Mouse (Mus musculus) myocyte (in vitro differentiated cells): Measurements from ENCODE around the gene Abhd6. TPM values are rescaled to one million over a fixed set of nuclear protein-coding genes. Genes with fewer than 3 reads are reported as not detected.

Experiments used
- H3K27me3 ChIP-seq: one replicate; pipeline ENCODE4 v1.6.1; 2011; ENCODE audit not compliant: control insufficient read depth, insufficient read depth, insufficient read length
- H3K36me3 ChIP-seq: one replicate; pipeline ENCODE4 v1.6.1; 2011; ENCODE audit not compliant: control insufficient read depth, insufficient read depth
- H3K4me2 ChIP-seq: one replicate; pipeline ENCODE4 v1.6.1; 2011; ENCODE audit warnings: low read depth, control low read depth
- H3K4me3 ChIP-seq: one replicate; pipeline ENCODE4 v1.5.1; 2011; ENCODE audit warnings: mild to moderate bottlenecking, control low read depth, moderate library complexity
- H3K79me2 ChIP-seq: one replicate; pipeline ENCODE4 v1.6.1; 2011; ENCODE audit not compliant: control insufficient read depth, insufficient read depth
- H3ac ChIP-seq: one replicate; pipeline ENCODE4 v1.6.1; 2011; ENCODE audit not compliant: control insufficient read depth, insufficient read length
- CEBPB ChIP-seq: IDR thresholded peaks from 2 replicates; pipeline ENCODE4 v1.6.1; 2011; ENCODE audit warnings: mild to moderate bottlenecking, moderate library complexity; ENCODE audit not compliant: poor library complexity, insufficient read depth, severe bottlenecking
- E2F4 ChIP-seq: IDR thresholded peaks from one replicate; pipeline ENCODE4 v1.6.1; 2011; ENCODE audit warnings: mild to moderate bottlenecking, control low read depth, moderate library complexity; ENCODE audit not compliant: insufficient read depth
- MAX ChIP-seq: IDR thresholded peaks from one replicate; pipeline ENCODE4 v1.6.1; 2011; ENCODE audit warnings: low read depth, mild to moderate bottlenecking, control low read depth
- MYOD1 ChIP-seq, 3 experiments: IDR thresholded peaks; one replicate each; pipeline ENCODE4 v1.6.1; 2011; ENCODE audit warnings: control low read depth in 2 of 3, low read depth in 2 of 3, mild to moderate bottlenecking in 2 of 3, moderate library complexity in 1 of 3; ENCODE audit not compliant: insufficient read length in 2 of 3, control insufficient read depth in 1 of 3
- MYOG ChIP-seq, 3 experiments: IDR thresholded peaks; one replicate each; pipeline ENCODE4 v1.6.1; 2011; ENCODE audit warnings: control low read depth in 2 of 3, low read depth in 2 of 3, mild to moderate bottlenecking in 2 of 3; ENCODE audit not compliant: insufficient read length in 2 of 3, control insufficient read depth in 1 of 3, insufficient read depth in 1 of 3
- POLR2A ChIP-seq: IDR thresholded peaks from one replicate; pipeline ENCODE4 v1.6.1; 2011; ENCODE audit warnings: low read depth, mild to moderate bottlenecking, control low read depth, moderate library complexity; ENCODE audit not compliant: insufficient read length
- POLR2AphosphoS2 ChIP-seq: IDR thresholded peaks from one replicate; pipeline ENCODE4 v1.6.1; 2011; ENCODE audit warnings: low read depth, control low read depth; ENCODE audit not compliant: insufficient read length
- REST ChIP-seq: IDR thresholded peaks from one replicate; pipeline ENCODE4 v1.6.1; 2011; ENCODE audit warnings: mild to moderate bottlenecking, control low read depth, moderate library complexity; ENCODE audit not compliant: insufficient read depth, insufficient read length
- SRF ChIP-seq: IDR thresholded peaks from one replicate; pipeline ENCODE4 v1.6.1; 2011; ENCODE audit warnings: low read depth; ENCODE audit not compliant: control insufficient read depth, insufficient read length
- TCF12 ChIP-seq: IDR thresholded peaks from one replicate; pipeline ENCODE4 v1.6.1; 2011; ENCODE audit warnings: mild to moderate bottlenecking, control low read depth; ENCODE audit not compliant: poor library complexity, insufficient read depth, severe bottlenecking
- TCF3 ChIP-seq: IDR thresholded peaks from one replicate; pipeline ENCODE4 v1.6.1; 2011; ENCODE audit warnings: low read depth, control low read depth; ENCODE audit not compliant: insufficient read length
- USF1 ChIP-seq: IDR thresholded peaks from one replicate; pipeline ENCODE4 v1.6.1; 2011; ENCODE audit warnings: low read depth, mild to moderate bottlenecking, control low read depth, moderate library complexity
- polyA plus RNA-seq: library from polyadenylated mRNA; unstranded; fragments of >200 nt; fragmentation: generic; extraction: Trizol; gene quantifications from one replicate; pipeline ENCODE4 v1.2.1, GENCODE M21; 2012; ENCODE audit warnings: missing spikeins

The Abhd6 gene
- polyA plus RNA-seq, 1 experiment = 10.5 TPM

- Histone ChIP-seq H3K27me3 (no peaks in the 10 kb centered on the region), H3K4me3 (no peak overlapping the region), H3ac (no peak overlapping the region), H3K36me3 (no peaks in the 10 kb centered on the region), H3K79me2 (no peaks in the 10 kb centered on the region), H3K4me2 (no peak overlapping the region)
- no peak for TF ChIP-seq E2F4
- no peak for TF ChIP-seq TCF3
- TF ChIP-seq CEBPB = no peak
- TF ChIP-seq MYOD1 (IDR thresholded peaks at IDR 0.05; ENCODE audit: control insufficient read depth in 1 of 3, insufficient read length in 2 of 3, low read depth in 2 of 3) = no peak
- TF ChIP-seq SRF = no peak
- TF ChIP-seq MAX = no peak
- TF ChIP-seq POLR2AphosphoS2 = no peak
- no peak for TF ChIP-seq REST
- TF ChIP-seq MYOG (IDR thresholded peaks at IDR 0.05; ENCODE audit: control insufficient read depth in 1 of 3, insufficient read depth in 1 of 3, insufficient read length in 2 of 3, low read depth in 2 of 3) = no peak
- TF ChIP-seq USF1 = no peak
- TF ChIP-seq TCF12 = no peak
Observed at GRCm38 (mm10) chr14:7974643-7975042, 28.1 kb upstream of the Abhd6 start.

GRCm38 (mm10) chr14:7975177-7975576 lies 27.5 kb upstream of the Abhd6 start:
- H3K4me2 ChIP-seq = no peak overlapping the region
- H3K27me3 ChIP-seq = no peaks in the 10 kb centered on the region
- no peaks in the 10 kb centered on the region for H3K79me2 ChIP-seq
- H3K36me3 ChIP-seq = no peaks in the 10 kb centered on the region
- H3K4me3 ChIP-seq = no peak overlapping the region
- no peak for TF ChIP-seq TCF12
- no peak for TF ChIP-seq USF1
- no peak for TF ChIP-seq MAX
- no peak for TF ChIP-seq REST
- no peak for TF ChIP-seq TCF3
- no peak for TF ChIP-seq MYOG (IDR thresholded peaks at IDR 0.05; ENCODE audit: control insufficient read depth in 1 of 3, insufficient read depth in 1 of 3, insufficient read length in 2 of 3, low read depth in 2 of 3)
- TF ChIP-seq CEBPB = no peak
- no peak overlapping the region for H3ac ChIP-seq

GRCm38 (mm10) chr14:7977471-7977870 lies 25.2 kb upstream of the Abhd6 start:
- H3K36me3 ChIP-seq = no peaks in the 10 kb centered on the region
- no peak overlapping the region for H3K4me2 ChIP-seq
- H3K79me2 ChIP-seq = no peaks in the 10 kb centered on the region
- no peaks in the 10 kb centered on the region for H3K27me3 ChIP-seq
- TF ChIP-seq REST (no peak), USF1 (no peak), E2F4 (no peak), SRF (no peak), MAX (no peak), CEBPB (no peak), MYOD1 (IDR thresholded peaks at IDR 0.05; ENCODE audit: control insufficient read depth in 1 of 3, insufficient read length in 2 of 3, low read depth in 2 of 3) (no peak), POLR2AphosphoS2 (no peak), POLR2A (no peak), TCF3 (no peak)
- no peak overlapping the region for H3ac ChIP-seq
- no peak overlapping the region for H3K4me3 ChIP-seq

- H3K4me2 ChIP-seq = no peak overlapping the region
- H3K4me3 ChIP-seq = no peak overlapping the region
- no peak overlapping the region for H3ac ChIP-seq
- H3K27me3 ChIP-seq = no peaks in the 10 kb centered on the region
- H3K36me3 ChIP-seq = no peaks in the 10 kb centered on the region
- no peak for TF ChIP-seq MYOD1 (IDR thresholded peaks at IDR 0.05; ENCODE audit: control insufficient read depth in 1 of 3, insufficient read length in 2 of 3, low read depth in 2 of 3)
- TF ChIP-seq USF1 = no peak
- no peak for TF ChIP-seq TCF12
- TF ChIP-seq POLR2A = no peak
- TF ChIP-seq REST = no peak
- no peak for TF ChIP-seq E2F4
- no peak for TF ChIP-seq MAX
- no peak for TF ChIP-seq CEBPB
- no peak for TF ChIP-seq SRF
- no peak for TF ChIP-seq POLR2AphosphoS2
- TF ChIP-seq MYOG (IDR thresholded peaks at IDR 0.05; ENCODE audit: control insufficient read depth in 1 of 3, insufficient read depth in 1 of 3, insufficient read length in 2 of 3, low read depth in 2 of 3) = no peak
- TF ChIP-seq TCF3 = no peak
- no peaks in the 10 kb centered on the region for H3K79me2 ChIP-seq
Observed at GRCm38 (mm10) chr14:7978183-7978582, 24.5 kb upstream of the Abhd6 start.

- Histone ChIP-seq H3K27me3 (no peaks in the 10 kb centered on the region), H3K4me2 (no peak overlapping the region), H3K4me3 (no peak overlapping the region), H3K79me2 (no peaks in the 10 kb centered on the region), H3ac (no peak overlapping the region), H3K36me3 (no peaks in the 10 kb centered on the region)
- TF ChIP-seq TCF3 = no peak
- no peak for TF ChIP-seq TCF12
- no peak for TF ChIP-seq USF1
Observed at GRCm38 (mm10) chr14:7981226-7981625, 21.5 kb upstream of the Abhd6 start.
